Mouse (Mus musculus) forebrain, embryonic 11.5 days (tissue): ENCODE measurements around the gene Ankrd23. TPM values are rescaled to one million over a fixed set of nuclear protein-coding genes. Genes with fewer than 3 reads are reported as not detected.
"Not testable (repeated sequence)": the region's sequence is repeated elsewhere in the genome, so short reads cannot be mapped to it uniquely, and the experiment has no call there.

Experiments
- ATAC-seq: fragments of 200-750 bp; cut with Nextera tagmentation; replicated peaks from 2 replicates; pipeline ENCODE4 v1.8.0; 2017; ENCODE audit warnings: moderate TSS enrichment; ENCODE audit not compliant: low FRiP score
- DNase-seq: peaks from one replicate; pipeline ENCODE4 v3.0.0-alpha.2; 2017; ENCODE audit warnings: low spot score
- H3K27ac ChIP-seq: fragments of 300-500 bp; sonication (generic); 2 replicates; pipeline ENCODE4 v1.5.1; 2014; ENCODE audit warnings: low read depth, low read length
- H3K27me3 ChIP-seq: fragments of 300-500 bp; sonication (generic); 2 replicates; pipeline ENCODE4 v1.6.1; 2014; ENCODE audit warnings: mild to moderate bottlenecking, low read length, mixed read lengths; ENCODE audit not compliant: control insufficient read depth, insufficient read depth
- H3K36me3 ChIP-seq: fragments of 300-500 bp; sonication (generic); 2 replicates; pipeline ENCODE4 v1.6.1; 2014; ENCODE audit warnings: mild to moderate bottlenecking, low read length, moderate library complexity, mixed read lengths; ENCODE audit not compliant: control insufficient read depth, insufficient read depth
- H3K4me1 ChIP-seq: fragments of 300-500 bp; sonication (generic); replicated peaks from 2 replicates; pipeline ENCODE4 v1.6.1; 2014; ENCODE audit warnings: low read length, mixed read lengths; ENCODE audit not compliant: control insufficient read depth, insufficient read depth
- H3K4me2 ChIP-seq: fragments of 300-500 bp; sonication (generic); 2 replicates; pipeline ENCODE4 v1.6.1; 2014; ENCODE audit warnings: low read depth, mild to moderate bottlenecking, low read length, moderate library complexity, mixed read lengths; ENCODE audit not compliant: severe bottlenecking
- H3K4me3 ChIP-seq: fragments of 300-500 bp; sonication (generic); 2 replicates; pipeline ENCODE4 v1.5.1; 2014; ENCODE audit warnings: low read depth, low read length
- H3K9ac ChIP-seq: fragments of 300-500 bp; sonication (generic); 2 replicates; pipeline ENCODE4 v1.6.1; 2014; ENCODE audit warnings: low read length
- H3K9me3 ChIP-seq: fragments of 300-500 bp; sonication (generic); 2 replicates; pipeline ENCODE4 v1.6.1; 2016; ENCODE audit warnings: low read length, mixed read lengths; ENCODE audit not compliant: control insufficient read depth
- WGBS: fragments of 180-500 bp; shearing (Covaris S2); extraction: QIAGEN DNeasy Blood & Tissue Kit; methylation state at CpG from one replicate; pipeline ENCODE4 v1.1.7; 2014; 5-methylcytosine and 5-hydroxymethylcytosine counted together
- polyA plus RNA-seq: library from polyadenylated mRNA; unstranded; fragments of >200 nt; fragmentation: Nextera tagmentation; extraction: Ambion mirVana; gene quantifications from 2 replicates; pipeline ENCODE4 v1.2.1, GENCODE M21; 2014

Ankrd23 gene
- polyA plus RNA-seq: 14.1 and 16.5 TPM in 2 replicates

- 94% methylated on average over 9 of the region's 9 CpGs for WGBS
- DNase-seq, H3K9me3 ChIP-seq, H3K9ac ChIP-seq, H3K4me1 ChIP-seq, H3K27me3 ChIP-seq, H3K36me3 ChIP-seq, ATAC-seq, H3K4me2 ChIP-seq, H3K27ac ChIP-seq, H3K4me3 ChIP-seq: not testable (repeated sequence)
Observed at GRCm38 (mm10) chr1:36536783-36537182, at the start of gene Ankrd23. Ankrd23 (minus strand) TSS chr1:36536883.

GRCm38 (mm10) chr1:36586288-36586687 is 49.6 kb upstream of the Ankrd23 start:
- Histone ChIP-seq H3K27me3 (peaks cover 3% of the 10 kb centered on the region; the same call in 1 of the 2 replicates), H3K4me3 (no peak overlapping the region), H3K4me1 (no peaks in the 10 kb centered on the region; the same call in 1 of the 2 replicates), H3K36me3 (no peaks in the 10 kb centered on the region), H3K27ac (no peak overlapping the region), H3K4me2 (no peak overlapping the region), H3K9me3 (no peaks in the 10 kb centered on the region), H3K9ac (no peak overlapping the region)
- no peak for DNase-seq
- ATAC-seq: no peak
- WGBS: 34% methylated on average over 4 of the region's 4 CpGs

DNA sequence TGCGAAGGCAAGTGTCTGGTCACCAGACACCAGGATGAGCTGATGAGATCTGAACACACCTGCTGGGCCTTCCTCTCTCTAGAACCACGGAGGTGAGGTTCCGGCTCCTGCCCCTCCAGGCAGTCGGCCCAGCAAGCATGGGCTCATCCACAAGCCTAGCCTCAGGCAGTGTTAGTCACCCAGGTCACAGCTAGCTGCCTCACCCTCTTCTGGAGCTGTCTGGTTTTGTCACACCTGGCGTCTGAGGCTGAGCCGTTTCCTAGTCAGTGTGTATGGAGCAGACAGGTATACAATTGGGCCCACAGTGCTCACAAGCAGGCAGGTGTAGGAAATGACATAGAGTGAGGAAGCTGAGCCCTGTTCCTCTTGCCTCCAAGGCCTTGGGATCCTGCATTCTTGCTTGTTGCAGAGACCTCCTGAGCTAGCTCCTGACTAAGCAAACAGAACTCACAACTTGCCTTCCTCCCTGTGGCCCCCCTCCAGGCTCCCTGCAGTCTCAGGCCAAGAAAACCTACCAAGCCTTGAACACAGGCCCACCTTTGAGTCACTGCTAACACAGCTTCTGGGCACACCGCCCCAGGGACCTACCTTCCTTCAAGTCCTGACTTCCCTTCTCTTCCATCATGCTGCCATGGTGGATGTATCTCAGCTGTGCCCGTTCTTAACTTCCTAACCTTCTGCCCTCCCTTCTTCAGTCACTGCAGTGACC is 46.9 kb upstream of the Ankrd23 start:
- Histone ChIP-seq H3K27me3 (peaks cover 5% of the 10 kb centered on the region; the same call in 1 of the 2 replicates), H3K9ac (no peak overlapping the region), H3K4me2 (no peak overlapping the region), H3K27ac (no peak overlapping the region), H3K4me1 (peaks cover 10% of the 10 kb centered on the region), H3K4me3 (no peak overlapping the region), H3K36me3 (no peaks in the 10 kb centered on the region), H3K9me3 (no peaks in the 10 kb centered on the region)
- ATAC-seq (no peak), DNase-seq (no peak)
- 70% methylated on average over 8 of the region's 8 CpGs for WGBS

DNA sequence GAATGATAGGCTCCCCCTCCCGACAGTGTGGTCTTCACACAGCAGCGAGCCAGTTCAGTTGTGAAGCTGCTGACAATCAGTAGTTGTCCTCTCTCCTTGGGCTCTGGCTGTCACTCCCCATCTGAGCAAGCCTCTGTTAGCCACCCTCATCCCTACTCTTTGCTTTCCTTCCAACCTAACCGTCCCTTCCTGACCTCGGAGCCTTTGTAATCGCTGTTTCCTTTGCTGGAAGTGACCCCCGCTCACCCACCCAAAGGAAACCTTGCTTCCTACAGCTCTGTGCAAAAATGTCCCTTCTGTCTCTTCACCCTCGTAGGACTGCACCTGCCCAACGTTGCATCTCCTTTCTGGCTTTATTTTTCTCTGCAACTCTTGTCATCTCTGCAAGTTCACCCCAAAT is 45.5 kb upstream of the Ankrd23 start:
- Histone ChIP-seq H3K36me3 (no peaks in the 10 kb centered on the region), H3K4me1 (peaks cover 10% of the 10 kb centered on the region), H3K9me3 (no peaks in the 10 kb centered on the region), H3K27me3 (peaks cover 5% of the 10 kb centered on the region; the same call in 1 of the 2 replicates), H3K4me3 (no peak overlapping the region), H3K4me2 (no peak overlapping the region), H3K9ac (no peak overlapping the region), H3K27ac (no peak overlapping the region)
- WGBS: 77% methylated on average over 8 of the region's 8 CpGs
- no peak for DNase-seq
- no peak for ATAC-seq

DNA sequence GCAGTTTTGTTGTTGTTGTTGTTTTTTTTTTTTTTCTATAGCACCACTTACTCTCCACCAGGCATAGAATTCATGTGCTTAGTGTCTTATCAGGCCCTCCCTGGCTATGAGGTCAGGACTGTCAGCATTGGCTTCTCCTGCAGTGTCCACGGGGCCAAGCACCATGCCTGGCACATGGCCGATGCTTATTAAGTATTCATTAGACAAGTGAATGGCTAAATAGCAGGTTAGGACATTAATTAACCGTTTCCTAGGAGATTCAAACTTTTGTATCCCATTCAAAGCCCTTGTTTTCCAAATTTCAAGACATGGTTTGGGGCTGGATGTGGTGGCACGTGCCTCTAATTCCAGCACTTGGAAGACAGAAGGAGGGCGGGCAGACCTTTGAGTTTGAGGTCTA is 44.6 kb upstream of the Ankrd23 start:
- WGBS: 36% methylated on average over 5 of the region's 5 CpGs
- Histone ChIP-seq H3K27ac (peak overlapping the region; percentile 74), H3K36me3 (no peaks in the 10 kb centered on the region), H3K27me3 (peaks cover 5% of the 10 kb centered on the region; the same call in 1 of the 2 replicates), H3K4me2 (no peak overlapping the region), H3K4me1 (peaks cover 10% of the 10 kb centered on the region), H3K9ac (no peak overlapping the region), H3K4me3 (no peak overlapping the region), H3K9me3 (no peaks in the 10 kb centered on the region)
- no peak for ATAC-seq
- no peak for DNase-seq

GRCm38 (mm10) chr1:36580384-36581207 is 43.9 kb upstream of the Ankrd23 start:
- H3K4me1 ChIP-seq: peaks cover 10% of the 10 kb centered on the region

DNA sequence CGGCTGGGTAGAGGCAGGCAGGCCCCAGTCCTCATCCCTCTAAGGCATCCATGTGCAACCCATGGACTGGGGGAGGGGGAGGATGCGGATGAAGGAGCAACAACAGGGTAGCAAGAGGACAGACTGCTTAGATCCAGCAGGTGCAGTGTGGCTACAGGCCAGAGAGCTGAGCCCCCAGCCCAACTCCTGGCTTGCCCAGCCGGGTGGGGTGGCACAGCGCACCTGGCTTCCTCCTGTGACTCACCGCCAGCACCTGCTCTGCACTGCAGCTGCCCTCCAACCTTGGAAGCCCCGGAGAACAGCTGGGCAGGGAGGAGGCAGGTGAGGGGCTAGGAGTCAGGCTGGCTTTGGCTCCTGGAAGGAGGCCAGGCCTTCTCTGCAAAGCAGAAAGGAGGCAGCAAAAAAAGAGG is 43.3 kb upstream of the Ankrd23 start:
- WGBS: 18% methylated on average over 6 of the region's 6 CpGs
- H3K27ac ChIP-seq: peak overlapping the region; percentile 74
- H3K9me3 ChIP-seq: no peaks in the 10 kb centered on the region
- H3K36me3 ChIP-seq: no peaks in the 10 kb centered on the region
- H3K4me3 ChIP-seq: peak overlapping the region; percentile 5; the same call in 1 of the 2 replicates
- DNase-seq (no peak), ATAC-seq (peak; percentile 49)
- peak overlapping the region; percentile 49 for H3K9ac ChIP-seq
- peak overlapping the region; percentile 39; the same call in 1 of the 2 replicates for H3K4me2 ChIP-seq
- peaks cover 10% of the 10 kb centered on the region for H3K4me1 ChIP-seq
- peaks cover 5% of the 10 kb centered on the region; the same call in 1 of the 2 replicates for H3K27me3 ChIP-seq

More at GRCm38 (mm10) chr1:36580384-36581207, 43.9 kb upstream of the Ankrd23 start:
- Histone ChIP-seq H3K9me3 (no peaks in the 10 kb centered on the region), H3K27me3 (peaks cover 5% of the 10 kb centered on the region; the same call in 1 of the 2 replicates), H3K36me3 (no peaks in the 10 kb centered on the region), H3K4me3 (peak overlapping the region; percentile 5; the same call in 1 of the 2 replicates), H3K27ac (peak overlapping the region; percentile 74), H3K4me2 (peak overlapping the region; percentile 39), H3K9ac (peak overlapping the region; percentile 49)
- ATAC-seq (peak; percentile 87), DNase-seq (peak; percentile 82)
- under 1% methylated on average over 17 of the region's 17 CpGs for WGBS

- Histone ChIP-seq H3K9ac (no peak overlapping the region), H3K27ac (no peak overlapping the region), H3K27me3 (0 out of 2 replicates have a peak, but pooled peaks cover 2% of the 10 kb centered on the region), H3K4me2 (no peak overlapping the region), H3K4me1 (peaks cover 10% of the 10 kb centered on the region), H3K9me3 (no peaks in the 10 kb centered on the region), H3K36me3 (no peaks in the 10 kb centered on the region), H3K4me3 (no peak overlapping the region)
- WGBS: 65% methylated on average over 6 of the region's 6 CpGs
- no peak for DNase-seq
- no peak for ATAC-seq
Observed at GRCm38 (mm10) chr1:36576991-36577675, 40.5 kb upstream of the Ankrd23 start.
